Mouse (Mus musculus) hindbrain, embryonic 10.5 days (tissue): ENCODE measurements around the gene Bphl. TPM values are rescaled to one million over a fixed set of nuclear protein-coding genes. Genes with fewer than 3 reads are reported as not detected.
"Not testable (repeated sequence)": the region's sequence is repeated elsewhere in the genome, so short reads cannot be mapped to it uniquely, and the experiment has no call there.

Experiments
- DNase-seq: peaks from one replicate; pipeline ENCODE4 v3.0.0-alpha.2; 2017; ENCODE audit warnings: low spot score
- H3K27ac ChIP-seq: fragments of 300-500 bp; sonication (generic); 2 replicates; pipeline ENCODE4 v1.5.1; 2016; ENCODE audit warnings: mild to moderate bottlenecking, moderate library complexity
- H3K27me3 ChIP-seq: fragments of 300-500 bp; sonication (generic); 2 replicates; pipeline ENCODE4 v1.6.1; 2016; ENCODE audit warnings: mild to moderate bottlenecking; ENCODE audit not compliant: poor library complexity, insufficient read depth, severe bottlenecking
- H3K36me3 ChIP-seq: fragments of 300-500 bp; sonication (generic); 2 replicates; pipeline ENCODE4 v1.6.1; 2016; ENCODE audit warnings: mild to moderate bottlenecking, moderate library complexity
- H3K4me1 ChIP-seq: fragments of 300-500 bp; sonication (generic); replicated peaks from 2 replicates; pipeline ENCODE4 v1.6.1; 2016; ENCODE audit warnings: mild to moderate bottlenecking
- H3K4me3 ChIP-seq: fragments of 300-500 bp; sonication (generic); 2 replicates; pipeline ENCODE4 v1.5.1; 2016; ENCODE audit warnings: mild to moderate bottlenecking, moderate library complexity
- H3K9me3 ChIP-seq: fragments of 300-500 bp; sonication (generic); 2 replicates; pipeline ENCODE4 v1.6.1; 2016; ENCODE audit warnings: mild to moderate bottlenecking, moderate library complexity
- WGBS: fragments of 180-500 bp; shearing (Covaris S2); methylation state at CpG from one replicate; pipeline ENCODE4 v1.1.7; 2016; 5-methylcytosine and 5-hydroxymethylcytosine counted together
- polyA plus RNA-seq: library from polyadenylated mRNA; unstranded; fragments of >200 nt; fragmentation: Nextera tagmentation; extraction: Ambion mirVana; gene quantifications from 2 replicates; pipeline ENCODE4 v1.2.1, GENCODE M21; 2016

Gene Bphl
- polyA plus RNA-seq, 1 experiment from 2014 or later = 33.1 TPM

- Histone ChIP-seq H3K9me3 (no peaks in the 10 kb centered on the region), H3K4me1 (peaks cover 34% of the 10 kb centered on the region), H3K27me3 (peaks cover 19% of the 10 kb centered on the region; the same call in 1 of the 2 replicates), H3K27ac (no peak overlapping the region), H3K4me3 (no peak overlapping the region), H3K36me3 (peaks cover 11% of the 10 kb centered on the region)
- DNase-seq = no peak
- 91% methylated on average over 3 of the region's 3 CpGs for WGBS
Observed at GRCm38 (mm10) chr13:34079801-34080200, 42.4 kb downstream of the Bphl start.

- H3K9me3 ChIP-seq = no peaks in the 10 kb centered on the region
- H3K4me3 ChIP-seq = no peak overlapping the region
- H3K4me1 ChIP-seq = peaks cover 19% of the 10 kb centered on the region
- no peaks in the 10 kb centered on the region for H3K36me3 ChIP-seq
- WGBS = 76% methylated on average over 4 of the region's 4 CpGs
- DNase-seq = no peak
- peaks cover 19% of the 10 kb centered on the region; the same call in 1 of the 2 replicates for H3K27me3 ChIP-seq
- no peak overlapping the region for H3K27ac ChIP-seq
Observed at GRCm38 (mm10) chr13:34081926-34082325, 44.5 kb downstream of the Bphl start.

GRCm38 (mm10) chr13:34084026-34084750, 46.8 kb downstream of the Bphl start:
- Histone ChIP-seq H3K27me3 (peaks cover 8% of the 10 kb centered on the region; the same call in 1 of the 2 replicates), H3K4me1 (peaks cover 25% of the 10 kb centered on the region), H3K27ac (no peak overlapping the region), H3K4me3 (no peak overlapping the region), H3K9me3 (no peaks in the 10 kb centered on the region), H3K36me3 (no peaks in the 10 kb centered on the region)
- 78% methylated on average over 9 of the region's 9 CpGs for WGBS
- no peak for DNase-seq

- Histone ChIP-seq H3K9me3 (no peaks in the 10 kb centered on the region), H3K27ac (peak overlapping the region; percentile 30; the same call in 1 of the 2 replicates), H3K4me3 (no peak overlapping the region), H3K4me1 (peaks cover 32% of the 10 kb centered on the region), H3K36me3 (no peaks in the 10 kb centered on the region), H3K27me3 (no peaks in the 10 kb centered on the region)
- WGBS = 60% methylated on average over 7 of the region's 7 CpGs
- no peak for DNase-seq
Observed at GRCm38 (mm10) chr13:34087052-34087812, 49.8 kb downstream of the Bphl start.

- not testable (repeated sequence) for H3K9me3 ChIP-seq, H3K4me3 ChIP-seq, DNase-seq, H3K27me3 ChIP-seq, H3K36me3 ChIP-seq
- H3K4me1 ChIP-seq = peaks cover 32% of the 10 kb centered on the region
- WGBS = 54% methylated on average over 5 of the region's 5 CpGs
- peak overlapping the region; percentile 73 for H3K27ac ChIP-seq
Observed at GRCm38 (mm10) chr13:34088201-34088649, 50.8 kb downstream of the Bphl start.

DNA sequence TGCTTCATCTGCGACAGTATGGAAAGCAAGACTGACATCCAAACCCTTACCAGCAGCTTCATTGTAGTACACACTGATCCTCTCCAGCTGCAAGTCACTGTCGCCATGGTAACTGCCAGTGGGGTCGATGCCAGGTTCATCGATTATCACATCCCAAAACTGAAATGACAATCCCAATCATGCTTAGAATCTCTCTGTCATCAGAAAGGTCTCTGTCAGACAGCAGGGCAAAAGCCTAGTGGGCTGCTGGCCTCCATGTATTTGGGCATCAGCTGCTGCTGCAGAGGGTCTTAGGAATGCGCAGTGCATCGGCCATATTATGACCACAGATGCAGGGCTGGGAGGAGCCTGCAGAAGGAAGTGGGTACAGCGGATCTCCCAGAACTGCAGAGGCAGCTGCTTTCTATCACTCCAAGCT, 51.5 kb downstream of the Bphl start:
- H3K27ac ChIP-seq = peak overlapping the region; percentile 73
- H3K9me3 ChIP-seq = no peaks in the 10 kb centered on the region
- peaks cover 32% of the 10 kb centered on the region for H3K4me1 ChIP-seq
- H3K27me3 ChIP-seq = no peaks in the 10 kb centered on the region
- peak; percentile 46 for DNase-seq
- 63% methylated on average over 7 of the region's 7 CpGs for WGBS
- H3K36me3 ChIP-seq = no peaks in the 10 kb centered on the region
- no peak overlapping the region for H3K4me3 ChIP-seq

DNA sequence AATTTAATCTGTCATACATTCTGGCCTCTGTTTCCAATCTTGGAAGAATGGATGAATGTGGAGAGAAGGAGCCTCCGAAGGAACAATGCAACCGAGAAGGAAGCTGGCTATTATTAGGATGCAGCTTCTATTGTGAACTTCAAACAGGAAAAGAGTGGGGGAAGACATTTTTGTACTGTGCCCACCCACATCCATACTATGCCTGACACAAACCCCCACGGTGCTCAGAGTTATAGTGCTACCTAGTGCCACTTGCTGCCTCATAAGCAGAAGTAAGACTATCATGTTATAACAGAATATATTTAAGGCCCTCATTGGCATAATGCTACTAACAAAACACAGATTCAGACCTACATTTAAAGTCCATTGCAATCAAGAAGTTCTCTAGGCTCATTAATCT, 52.0 kb downstream of the Bphl start:
- Histone ChIP-seq H3K27me3 (no peaks in the 10 kb centered on the region), H3K4me3 (no peak overlapping the region), H3K36me3 (no peaks in the 10 kb centered on the region), H3K4me1 (peaks cover 32% of the 10 kb centered on the region), H3K9me3 (no peaks in the 10 kb centered on the region), H3K27ac (peak overlapping the region; percentile 73)
- 59% methylated on average over 3 of the region's 3 CpGs for WGBS
- no peak for DNase-seq

GRCm38 (mm10) chr13:34095542-34096435, 58.4 kb downstream of the Bphl start:
- Histone ChIP-seq H3K4me3 (no peak overlapping the region), H3K4me1 (peaks cover 24% of the 10 kb centered on the region), H3K27me3 (no peaks in the 10 kb centered on the region), H3K27ac (peak overlapping the region; percentile 79), H3K9me3 (no peaks in the 10 kb centered on the region), H3K36me3 (no peaks in the 10 kb centered on the region)
- WGBS = 33% methylated on average over 7 of the region's 7 CpGs
- peak; percentile 51 for DNase-seq

DNA sequence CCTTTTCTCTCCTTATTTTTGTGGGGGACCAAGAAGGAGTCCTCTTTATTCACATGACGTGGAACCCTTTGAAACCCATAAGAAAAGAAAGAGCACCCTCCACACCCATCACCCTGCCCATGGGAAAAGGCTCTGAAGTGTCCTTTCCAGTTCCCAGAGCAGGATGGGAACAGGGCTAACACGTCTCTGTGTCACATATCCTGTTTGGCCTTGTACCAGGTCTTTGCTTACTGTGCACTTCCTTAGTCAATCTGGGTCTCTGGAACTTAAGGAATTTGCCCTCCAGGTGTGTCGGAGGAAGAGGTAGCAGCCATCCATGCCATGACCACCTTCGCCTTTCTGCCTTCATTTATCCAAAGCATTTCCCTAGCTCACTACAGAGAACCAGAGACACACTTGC, 59.1 kb downstream of the Bphl start:
- Histone ChIP-seq H3K4me1 (peaks cover 24% of the 10 kb centered on the region), H3K27me3 (no peaks in the 10 kb centered on the region), H3K36me3 (no peaks in the 10 kb centered on the region), H3K9me3 (no peaks in the 10 kb centered on the region), H3K27ac (peak overlapping the region; percentile 79), H3K4me3 (no peak overlapping the region)
- 67% methylated on average over 4 of the region's 4 CpGs for WGBS
- no peak for DNase-seq

DNA sequence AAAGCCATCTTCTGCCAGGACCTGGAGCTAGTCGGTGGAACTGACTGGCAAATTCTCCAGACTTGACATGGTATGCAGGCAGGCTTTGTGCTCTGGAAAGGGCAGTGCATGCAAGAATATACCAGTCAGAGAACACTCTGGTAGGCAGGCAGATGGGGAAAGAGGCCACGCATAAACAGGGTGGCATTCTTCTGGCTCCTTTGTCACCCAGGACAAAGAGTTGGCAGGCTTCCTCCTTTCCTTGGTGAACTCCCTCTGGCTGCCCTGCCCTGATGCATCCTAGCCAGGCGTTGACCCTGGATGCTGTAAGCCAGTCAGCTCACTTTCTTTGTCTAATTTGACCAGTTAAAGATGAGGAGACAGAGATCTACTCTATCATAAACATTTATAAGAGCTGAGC, 59.7 kb downstream of the Bphl start:
- Histone ChIP-seq H3K27me3 (no peaks in the 10 kb centered on the region), H3K4me1 (peaks cover 24% of the 10 kb centered on the region), H3K36me3 (no peaks in the 10 kb centered on the region), H3K4me3 (no peak overlapping the region), H3K27ac (peak overlapping the region; percentile 79), H3K9me3 (no peaks in the 10 kb centered on the region)
- WGBS = 76% methylated on average over 3 of the region's 3 CpGs
- DNase-seq = no peak

DNA sequence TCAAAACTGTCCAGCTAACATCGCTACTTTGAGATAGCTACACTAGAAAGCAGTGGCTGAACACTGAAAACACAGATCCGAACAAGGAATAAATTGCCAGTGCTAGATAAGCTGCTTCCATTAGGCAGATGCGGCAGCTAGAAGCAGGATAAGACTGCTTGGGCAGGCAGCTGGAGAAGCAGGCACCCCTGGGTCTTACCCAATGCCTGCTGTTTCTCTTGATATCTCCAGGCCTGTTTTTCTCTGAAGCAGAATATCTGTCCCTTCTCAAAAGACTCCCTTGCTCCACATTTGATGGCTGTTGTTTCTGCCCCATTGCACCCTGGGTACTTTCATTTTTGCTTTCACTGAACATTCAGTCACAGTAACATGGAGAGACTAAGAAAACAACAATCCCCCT, 63.3 kb downstream of the Bphl start:
- Histone ChIP-seq H3K27ac (no peak overlapping the region; the same call in 1 of the 2 replicates), H3K27me3 (no peaks in the 10 kb centered on the region), H3K36me3 (no peaks in the 10 kb centered on the region), H3K9me3 (no peaks in the 10 kb centered on the region), H3K4me3 (no peak overlapping the region), H3K4me1 (peaks cover 15% of the 10 kb centered on the region)
- 91% methylated on average over 3 of the region's 3 CpGs for WGBS
- no peak for DNase-seq

DNA sequence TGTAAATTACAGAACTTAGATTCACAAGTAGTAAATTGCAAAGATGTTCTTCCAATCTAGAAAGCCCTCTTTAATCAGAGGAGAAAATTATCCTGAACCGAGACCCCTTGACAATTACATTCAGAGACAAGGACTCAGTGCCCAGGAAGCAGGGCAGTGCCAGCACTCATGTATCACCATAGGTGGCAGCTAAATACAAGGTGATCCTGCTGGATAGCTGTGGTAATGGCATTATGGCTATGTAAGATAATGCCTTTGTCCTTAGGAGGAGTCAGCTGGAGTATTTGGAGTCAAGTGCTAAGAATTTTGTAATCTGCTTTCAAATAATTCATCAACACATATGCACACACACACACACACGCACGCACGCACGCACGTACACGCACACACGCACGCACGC, 63.9 kb downstream of the Bphl start:
- H3K27ac ChIP-seq = no peak overlapping the region
- WGBS = 92% methylated on average over 10 of the region's 10 CpGs
- H3K4me3 ChIP-seq = no peak overlapping the region
- H3K27me3 ChIP-seq = no peaks in the 10 kb centered on the region
- H3K36me3 ChIP-seq = no peaks in the 10 kb centered on the region
- H3K9me3 ChIP-seq = no peaks in the 10 kb centered on the region
- H3K4me1 ChIP-seq = peaks cover 10% of the 10 kb centered on the region
- DNase-seq = no peak
